Mouse (Mus musculus) c-Kit-negative CD71-positive TER-119-positive erythroid progenitor cells, embryonic 14.5 days (primary cell): ENCODE measurements at regions not wholly inside any gene's neighbourhood (a gene's known extent, or its start where the extent isn't known, plus 50 kb on each side); places are given as distances from the start of the nearest gene placed in this dataset.

Experiments used
- DNase-seq: peaks from one replicate; pipeline ENCODE4 v3.0.0-alpha.2; 2013; ENCODE audit warnings: low read depth, low spot score

DNA sequence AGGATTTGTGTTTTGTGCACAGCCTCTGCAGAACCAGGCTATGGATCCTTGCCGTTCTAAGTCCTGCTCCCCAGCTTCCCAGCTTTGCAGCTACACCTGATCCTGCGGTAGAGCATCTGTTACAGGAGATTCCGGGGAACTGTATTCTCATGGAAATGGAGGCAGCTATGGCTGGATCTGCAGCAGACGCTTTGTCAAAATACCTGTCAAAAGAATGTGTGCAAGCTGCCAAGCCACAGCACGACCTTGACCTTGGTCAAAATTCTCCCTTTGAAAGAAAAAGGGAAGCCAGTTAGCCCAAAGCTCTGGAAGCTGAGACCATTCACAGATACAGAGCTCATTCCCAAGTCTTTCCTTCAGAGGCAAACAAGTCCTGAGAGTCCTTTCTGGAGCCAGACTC lies 255.3 kb downstream of the Med13l start:
- DNase-seq = no peak

DNA sequence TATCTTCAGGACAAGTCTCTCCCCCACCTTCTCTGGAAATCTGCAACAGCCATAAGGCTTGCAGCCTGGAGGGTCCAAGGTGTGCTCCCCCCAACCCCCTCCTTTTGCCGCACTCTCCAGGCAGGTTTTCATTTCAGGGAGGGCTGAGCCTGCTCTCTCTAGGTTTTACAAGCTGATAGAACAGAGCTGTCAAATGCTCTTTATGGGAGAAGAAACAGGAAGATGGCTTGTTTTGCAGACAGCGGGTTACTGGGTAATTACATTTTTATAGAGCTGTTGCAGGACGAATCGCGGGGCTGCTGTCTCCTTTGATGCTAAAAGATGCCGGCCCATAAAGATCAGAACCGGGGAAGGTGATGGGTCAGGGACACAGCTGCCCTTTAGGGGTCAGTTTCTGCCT lies 257.8 kb downstream of the Med13l start:
- no peak for DNase-seq

- DNase-seq = no peak
These were observed 264.3 kb downstream of the Med13l start for GRCm38 (mm10) chr5:118824791-118825190.

DNA sequence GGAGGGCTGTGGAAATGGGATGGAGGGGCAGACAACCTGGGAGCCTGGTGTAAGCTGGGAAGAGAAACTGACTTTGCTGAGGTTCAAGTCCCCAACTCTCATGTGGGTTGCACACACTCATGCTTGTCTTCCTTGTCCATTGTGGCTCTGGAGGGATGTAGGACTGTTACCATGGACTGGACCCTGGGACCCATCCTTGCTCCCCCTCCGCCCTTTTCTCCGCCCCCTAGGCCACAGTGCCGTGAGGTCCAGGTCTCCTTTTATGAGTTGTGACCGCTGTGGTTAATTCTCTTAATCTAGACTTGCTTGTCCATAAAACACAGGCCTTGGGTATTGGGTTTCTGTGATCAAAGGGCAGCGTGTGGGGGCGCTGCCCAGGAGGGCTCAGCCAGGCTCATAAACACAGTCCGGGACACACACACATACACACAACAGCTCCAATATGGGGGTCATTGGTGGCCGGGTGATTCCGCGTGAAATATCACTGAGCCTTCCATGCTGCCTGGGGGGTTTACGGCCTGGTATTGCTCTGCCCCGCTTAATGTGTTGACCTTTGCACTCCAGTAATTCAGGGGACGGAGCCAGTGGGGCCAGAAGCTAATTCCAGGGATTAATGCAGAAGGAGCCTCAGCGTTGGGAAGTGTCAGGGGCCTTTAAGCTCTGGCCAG lies 268.7 kb downstream of the Med13l start:
- no peak for DNase-seq

DNA sequence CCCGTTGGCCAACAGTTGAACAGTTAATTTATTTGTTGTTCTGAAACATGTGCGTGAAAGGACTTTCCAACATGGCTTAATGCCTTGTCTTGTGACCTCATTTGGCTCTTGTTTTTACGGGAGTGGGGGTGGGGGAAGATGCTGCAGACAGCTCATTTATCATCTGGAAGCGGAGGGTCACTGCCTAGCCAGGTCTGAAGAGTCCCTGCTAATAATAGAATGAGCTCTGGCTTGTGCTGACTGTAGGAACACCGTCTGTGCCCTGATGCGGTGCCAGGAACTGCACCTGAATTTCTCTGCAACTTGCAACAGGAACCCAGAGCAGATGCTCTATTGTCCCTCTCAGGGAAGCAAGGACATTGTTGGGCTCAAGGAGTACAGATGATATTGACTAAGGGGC lies 272.2 kb downstream of the Med13l start:
- no peak for DNase-seq

DNA sequence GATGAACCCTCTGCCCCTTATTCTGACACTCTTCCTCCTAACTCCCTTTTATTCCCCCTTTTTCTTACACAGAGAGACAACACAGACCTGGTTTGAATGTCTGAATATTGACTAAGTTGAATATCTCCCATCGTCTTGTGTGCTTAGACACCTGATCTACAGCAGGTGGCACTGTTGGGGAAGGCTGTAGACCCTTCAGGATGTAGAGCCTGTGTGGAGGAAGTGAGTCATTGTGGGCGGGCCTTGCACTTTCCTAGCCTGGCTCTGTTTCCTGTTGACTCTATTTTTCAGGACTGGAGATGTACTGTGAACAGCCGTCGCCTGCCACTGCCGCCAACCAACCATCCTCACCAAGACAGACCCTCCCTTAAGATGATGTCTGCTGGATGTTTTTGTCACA lies 273.6 kb downstream of the Med13l start:
- DNase-seq = no peak

- no peak for DNase-seq
These were observed 276.5 kb downstream of the Med13l start for GRCm38 (mm10) chr5:118837001-118837400.

DNA sequence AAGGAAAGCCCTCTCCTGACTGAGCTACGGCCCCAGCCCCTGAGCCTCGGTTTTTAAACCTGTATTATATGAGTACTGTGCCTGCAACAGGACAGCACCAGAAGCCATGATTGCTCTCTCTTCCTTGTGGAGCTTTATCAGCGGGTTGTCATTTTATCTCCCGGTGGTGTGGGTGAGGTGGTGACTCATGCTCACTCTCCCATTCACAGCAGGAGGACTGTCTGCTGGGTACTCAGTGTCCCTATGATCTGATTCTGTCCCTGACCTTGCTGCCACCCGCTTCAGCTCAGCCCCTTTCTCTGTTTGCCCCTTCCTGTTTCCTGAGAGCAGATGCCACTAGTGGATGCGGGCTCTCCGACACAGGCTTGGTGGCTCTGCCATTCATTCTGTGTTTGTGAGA lies 277.9 kb downstream of the Med13l start:
- DNase-seq = no peak

- DNase-seq = no peak
These were observed 279.4 kb downstream of the Med13l start for GRCm38 (mm10) chr5:118839916-118840315.

DNA sequence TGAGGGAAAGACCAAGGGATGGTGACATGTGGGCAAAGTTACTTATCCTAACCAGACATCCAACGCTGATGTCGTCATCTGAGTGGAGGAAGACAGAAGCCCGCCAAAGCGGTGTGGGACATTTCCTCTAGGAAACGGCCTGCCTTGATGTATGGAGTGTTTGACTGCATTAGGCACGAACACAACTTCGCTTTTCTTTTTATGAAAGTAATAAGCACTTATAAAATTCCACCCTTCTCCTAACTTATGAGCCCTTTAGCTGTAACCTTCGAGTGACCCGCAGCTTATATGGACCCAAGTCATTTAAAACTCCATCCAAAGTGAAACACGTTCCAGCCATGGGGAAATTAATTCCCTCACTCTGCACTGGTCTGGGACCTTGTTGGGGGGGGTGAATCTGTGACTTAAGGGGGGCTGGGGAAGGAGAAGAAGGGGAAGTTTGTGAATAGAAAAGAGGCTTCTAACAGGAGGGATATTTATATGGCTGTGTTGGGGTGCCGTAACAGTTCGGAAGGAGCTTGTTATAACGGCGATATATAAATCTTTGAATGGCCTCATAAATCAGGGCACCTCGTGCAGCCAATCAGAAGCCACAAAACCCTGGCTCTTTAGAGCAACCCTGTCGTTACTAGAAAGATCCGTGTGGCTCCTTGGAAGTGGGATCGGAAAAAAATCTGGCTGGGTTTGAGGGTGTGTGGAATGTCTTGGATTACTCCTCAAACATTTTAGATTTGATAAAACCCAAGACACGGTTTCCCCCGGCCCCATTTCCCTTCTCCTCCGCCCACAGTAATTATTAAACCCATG lies 280.9 kb downstream of the Med13l start:
- no peak for DNase-seq

DNA sequence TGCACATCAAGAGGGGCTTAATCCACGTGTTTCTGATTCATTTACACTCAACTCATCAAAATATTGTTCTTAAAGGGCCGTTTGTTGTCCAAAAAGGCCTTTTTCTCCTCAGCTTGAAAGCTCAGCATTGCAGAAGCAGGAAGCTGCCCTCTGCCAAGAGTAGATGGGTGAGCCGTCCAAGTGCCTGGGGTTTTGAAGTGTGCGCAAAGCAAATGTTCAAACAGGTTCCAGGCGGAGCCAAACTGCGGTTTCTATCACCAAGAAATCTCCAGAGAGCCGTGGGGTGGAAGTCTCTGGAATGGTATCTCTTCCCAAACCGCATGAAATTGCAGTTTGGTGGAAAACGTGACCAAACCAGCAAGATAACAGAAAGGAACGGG lies 281.5 kb downstream of the Med13l start:
- DNase-seq = no peak

DNA sequence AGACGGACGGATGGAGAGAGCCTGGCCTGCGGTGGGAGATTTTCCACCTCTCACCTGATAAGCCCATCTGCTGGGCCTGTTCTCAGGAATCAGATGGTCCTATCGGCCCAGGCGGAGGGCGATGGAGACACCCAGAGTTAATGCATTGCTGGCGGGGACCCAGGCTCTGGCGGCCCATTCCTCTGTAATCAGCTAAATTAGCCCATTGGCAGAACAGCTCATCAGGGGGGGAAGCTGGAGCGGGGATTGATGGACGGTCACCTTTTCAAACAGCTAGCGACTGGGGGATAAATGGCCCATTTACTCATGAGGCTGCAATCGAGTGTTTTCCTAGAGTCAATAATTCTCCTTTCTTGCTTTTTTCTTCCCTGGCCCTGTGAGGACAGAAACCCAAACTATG lies 296.5 kb downstream of the Med13l start:
- DNase-seq = no peak

- no peak for DNase-seq
These were observed 300.8 kb downstream of the Med13l start for GRCm38 (mm10) chr5:118861143-118861847.

DNA sequence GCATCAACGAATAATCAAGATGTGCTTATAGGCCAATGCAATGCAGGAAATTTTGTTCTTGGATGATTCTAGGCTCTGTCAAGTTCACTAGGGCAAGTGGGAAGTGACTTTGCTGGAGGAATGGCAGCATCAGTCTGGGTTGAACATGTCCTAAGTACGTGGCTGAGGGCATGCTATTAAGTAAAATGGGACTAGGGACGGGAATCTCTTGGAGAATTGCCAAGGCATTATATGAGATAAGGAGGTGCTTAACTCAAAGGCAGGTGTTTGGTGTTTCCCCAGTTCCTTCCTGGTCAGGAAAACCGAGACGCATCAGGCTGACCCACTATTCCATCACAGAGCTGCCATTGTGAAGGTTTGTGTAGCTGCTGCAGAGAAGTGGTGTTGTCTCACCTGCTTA lies 307.0 kb downstream of the Med13l start:
- DNase-seq = no peak

- DNase-seq = no peak
These were observed 308.9 kb downstream of the Med13l start for GRCm38 (mm10) chr5:118869330-118869729.

DNA sequence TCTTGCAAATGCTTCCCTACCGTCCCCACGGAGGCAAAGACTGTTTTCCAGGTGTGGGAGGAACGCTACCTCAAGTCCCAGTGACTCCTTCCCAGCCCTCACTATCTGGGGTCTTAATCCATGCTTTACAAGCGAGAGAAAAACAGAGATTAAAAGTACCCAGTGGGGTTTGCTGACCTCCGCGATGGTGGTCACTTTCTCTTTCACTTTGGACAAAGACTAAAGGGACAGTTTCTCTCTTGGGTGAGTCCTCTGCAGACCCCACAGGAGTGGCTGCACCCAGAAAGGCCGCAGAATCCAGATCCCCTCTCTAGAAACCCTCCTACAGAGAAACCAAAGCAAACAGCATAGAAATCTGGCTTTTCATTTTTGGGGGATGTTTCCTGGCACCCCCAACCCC lies 313.4 kb downstream of the Med13l start:
- no peak for DNase-seq

DNA sequence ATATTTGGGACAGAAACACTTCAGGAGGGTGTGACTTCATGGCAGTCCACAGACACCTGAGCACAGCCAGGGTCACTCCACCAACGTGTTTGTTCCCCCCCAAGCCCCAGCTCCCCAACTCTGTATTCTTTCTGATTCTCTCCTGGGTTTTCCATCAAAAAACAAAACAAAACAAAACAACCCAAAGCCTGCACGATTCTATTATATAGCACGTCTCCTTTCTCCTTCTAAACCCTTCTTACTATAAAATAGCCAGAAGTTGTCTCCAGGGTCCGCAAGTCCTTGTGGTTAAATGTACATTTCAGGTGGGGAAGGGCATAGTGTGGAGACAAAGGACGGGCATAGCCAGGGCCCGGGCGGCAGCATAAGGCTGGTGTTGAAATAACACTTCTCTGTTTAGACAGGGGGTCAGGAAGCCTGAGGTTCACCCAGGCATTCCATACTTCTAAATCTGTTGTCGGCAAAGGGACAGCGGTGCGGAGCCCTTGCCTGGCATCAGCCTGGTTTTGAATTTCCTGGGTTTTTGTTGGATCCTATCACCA lies 314.7 kb downstream of the Med13l start:
- no peak for DNase-seq

GRCm38 (mm10) chr5:118876586-118877312 lies 316.3 kb downstream of the Med13l start:
- DNase-seq = no peak

DNA sequence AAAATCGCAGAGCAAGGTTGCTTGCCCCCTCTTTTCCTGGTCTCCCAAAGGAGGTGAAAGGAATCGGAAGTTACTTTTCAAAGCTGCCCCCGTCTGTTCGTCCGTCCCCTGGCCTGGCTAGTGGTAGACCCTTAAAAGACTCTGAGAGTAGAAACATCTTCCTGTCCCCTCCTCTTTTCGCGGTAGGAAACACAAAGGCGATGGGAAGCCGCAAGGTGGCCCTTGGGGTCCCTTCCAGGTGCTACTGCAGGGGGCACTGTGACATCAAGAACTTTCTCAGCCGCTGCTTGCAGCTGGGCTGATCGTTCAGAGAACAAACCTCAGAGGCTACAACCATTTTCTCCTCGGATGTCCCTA lies 316.8 kb downstream of the Med13l start:
- DNase-seq = no peak

DNA sequence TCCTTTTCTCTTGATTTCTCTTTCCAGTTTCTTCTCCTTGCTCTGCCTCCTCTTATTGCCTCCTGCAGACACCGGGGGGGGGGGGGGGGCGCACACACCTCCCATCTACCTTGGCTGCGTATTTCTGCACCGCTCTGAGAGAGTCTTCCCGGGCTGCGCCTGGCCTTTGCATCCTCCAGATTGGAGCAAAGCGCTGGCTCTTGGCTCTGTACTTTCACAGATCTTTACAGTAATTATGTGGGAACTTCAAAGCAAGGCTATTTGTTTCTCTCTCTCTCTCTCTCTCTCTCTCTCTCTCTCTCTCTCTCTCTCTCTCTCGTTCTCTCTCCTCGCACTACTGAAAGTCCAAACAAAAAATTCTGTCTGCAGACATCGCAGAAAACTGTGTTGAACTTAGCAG lies 317.4 kb downstream of the Med13l start:
- no peak for DNase-seq

DNA sequence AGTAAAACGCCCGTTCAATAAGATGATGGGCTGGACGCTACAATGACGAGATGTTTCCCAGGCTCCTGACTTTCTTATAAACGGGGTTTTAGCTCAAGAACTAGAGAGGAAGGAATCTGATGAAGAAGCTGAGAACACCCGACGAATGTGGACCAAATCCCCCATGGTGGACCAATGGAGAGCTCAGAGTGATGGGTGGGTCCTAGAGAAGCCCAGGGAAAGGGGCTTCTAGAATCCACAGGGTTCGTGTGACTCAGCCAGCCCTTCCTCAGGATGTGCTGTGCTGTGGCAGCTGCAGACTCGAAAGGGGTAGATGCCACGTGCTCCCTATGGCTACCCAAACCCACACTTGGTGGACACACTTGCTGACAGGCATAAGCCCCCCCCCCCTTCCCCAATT lies 318.2 kb downstream of the Med13l start:
- DNase-seq = no peak
